Mouse (Mus musculus): Measurements from ENCODE around the gene Ruvbl2. TPM values are rescaled to one million over a fixed set of nuclear protein-coding genes. Genes with fewer than 3 reads are reported as not detected.

Ruvbl2 gene
- total RNA-seq, 2 experiments from 2014 or later = 34.3 to 40.6 TPM

DNA sequence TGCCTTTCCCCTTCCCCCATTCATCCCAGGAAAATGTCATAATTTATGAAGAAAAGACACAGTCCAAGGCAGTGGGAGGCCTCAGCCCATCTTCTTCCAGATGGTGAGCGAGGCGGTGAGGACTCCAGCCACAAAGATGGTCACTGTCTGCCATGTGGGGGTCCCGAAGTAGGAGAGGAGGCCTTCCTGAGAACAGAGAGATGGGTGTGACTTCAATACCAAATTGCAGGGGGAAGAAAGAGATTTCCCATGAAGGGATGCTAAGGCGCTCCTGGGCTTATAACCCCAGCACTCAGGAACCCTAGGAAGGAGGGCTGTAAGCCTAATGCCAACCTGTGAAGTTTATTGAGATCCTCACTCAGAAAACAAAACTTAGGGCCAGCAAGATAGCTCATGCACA is 23.9 kb upstream of the Ruvbl2 start:
- no peak for DNase-seq (ENCODE audit: extremely low spot score in 1 of 2, low spot score in 1 of 2)

- DNase-seq (ENCODE audit: extremely low spot score in 1 of 2, low spot score in 1 of 2) = no peak
Observed at GRCm38 (mm10) chr7:45461326-45461725, 23.4 kb upstream of the Ruvbl2 start.

DNA sequence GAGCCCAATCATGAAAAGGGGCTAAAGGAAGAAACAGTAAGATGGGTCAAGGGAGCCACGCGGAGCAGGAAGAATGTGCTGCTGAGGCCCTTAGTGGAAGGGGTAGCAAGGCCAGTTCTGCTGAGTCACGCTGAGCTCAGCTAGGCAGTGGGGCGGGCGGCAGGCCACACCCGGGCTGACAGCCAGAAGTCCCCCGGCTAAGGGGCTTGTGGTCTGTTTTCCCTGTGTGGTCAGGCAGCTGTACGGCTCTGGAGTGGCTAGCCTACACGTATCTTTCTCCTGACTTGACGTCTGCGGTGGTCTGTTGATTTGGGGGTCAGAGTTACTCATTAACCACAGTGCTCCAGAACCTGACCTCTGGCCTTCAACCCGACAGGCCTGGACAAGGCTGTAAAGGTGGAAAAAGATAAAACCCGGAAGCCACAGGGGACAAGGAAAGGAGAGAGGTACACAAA is 23.0 kb upstream of the Ruvbl2 start:
- DNase-seq (ENCODE audit: extremely low spot score in 1 of 2, low spot score in 1 of 2) = no peak

DNA sequence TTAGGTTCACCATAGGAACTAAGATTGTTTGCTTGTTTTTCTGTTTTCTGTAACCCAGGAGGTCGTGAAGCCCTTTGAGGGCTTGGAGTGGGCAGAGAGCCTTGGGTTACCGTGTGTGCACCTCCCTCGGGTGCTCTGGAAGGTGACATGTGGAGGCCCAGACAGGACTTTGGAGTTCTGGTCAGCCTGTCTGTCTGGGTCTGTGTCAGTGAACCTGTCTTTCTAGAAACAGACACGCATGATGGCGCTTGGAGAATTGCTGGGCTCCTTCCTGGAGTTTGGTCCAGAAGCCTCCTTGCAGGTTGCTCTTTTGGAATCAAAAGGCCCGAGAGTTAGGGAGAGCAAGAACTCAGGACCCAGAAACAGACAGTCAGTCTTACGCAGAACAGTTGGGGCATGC is 22.5 kb upstream of the Ruvbl2 start:
- peak in 1 of 2 experiments; percentile 18 for DNase-seq (ENCODE audit: extremely low spot score in 1 of 2, low spot score in 1 of 2)

DNA sequence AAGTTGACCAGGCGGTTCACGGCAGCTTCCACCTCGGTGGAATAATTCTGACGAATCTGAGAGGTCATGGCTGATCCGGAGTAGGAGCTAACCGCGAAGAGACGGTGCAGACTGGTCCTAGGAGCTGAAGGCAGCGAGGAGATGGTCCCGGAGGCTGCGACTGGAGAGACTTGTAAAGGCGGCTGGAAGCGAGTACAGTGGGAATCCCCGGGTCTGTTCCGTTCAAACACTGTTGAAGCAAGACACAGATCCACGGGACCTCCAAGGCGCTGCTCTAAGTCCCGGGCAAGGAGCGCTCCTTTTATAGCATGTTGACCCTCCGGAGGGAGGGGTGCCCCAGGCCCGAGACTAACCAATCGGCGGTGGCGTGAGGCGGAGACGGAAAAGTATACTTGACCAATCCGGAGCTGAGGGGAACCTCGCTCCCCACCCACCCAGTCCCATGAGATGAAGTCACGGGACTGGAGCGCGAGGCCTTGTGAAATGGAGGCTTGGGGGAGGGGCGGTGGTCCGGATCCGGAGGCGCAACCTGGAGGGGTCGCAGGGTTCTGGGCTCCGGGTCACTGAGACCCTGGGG is 21.8 kb upstream of the Ruvbl2 start, which contains the start of gene Ftl1:
Gene Ftl1 (minus strand): TSS at position 321 of the 577 bp plus-strand sequence.
- peak; percentile 81 for DNase-seq (ENCODE audit: extremely low spot score in 1 of 2, low spot score in 1 of 2)

DNA sequence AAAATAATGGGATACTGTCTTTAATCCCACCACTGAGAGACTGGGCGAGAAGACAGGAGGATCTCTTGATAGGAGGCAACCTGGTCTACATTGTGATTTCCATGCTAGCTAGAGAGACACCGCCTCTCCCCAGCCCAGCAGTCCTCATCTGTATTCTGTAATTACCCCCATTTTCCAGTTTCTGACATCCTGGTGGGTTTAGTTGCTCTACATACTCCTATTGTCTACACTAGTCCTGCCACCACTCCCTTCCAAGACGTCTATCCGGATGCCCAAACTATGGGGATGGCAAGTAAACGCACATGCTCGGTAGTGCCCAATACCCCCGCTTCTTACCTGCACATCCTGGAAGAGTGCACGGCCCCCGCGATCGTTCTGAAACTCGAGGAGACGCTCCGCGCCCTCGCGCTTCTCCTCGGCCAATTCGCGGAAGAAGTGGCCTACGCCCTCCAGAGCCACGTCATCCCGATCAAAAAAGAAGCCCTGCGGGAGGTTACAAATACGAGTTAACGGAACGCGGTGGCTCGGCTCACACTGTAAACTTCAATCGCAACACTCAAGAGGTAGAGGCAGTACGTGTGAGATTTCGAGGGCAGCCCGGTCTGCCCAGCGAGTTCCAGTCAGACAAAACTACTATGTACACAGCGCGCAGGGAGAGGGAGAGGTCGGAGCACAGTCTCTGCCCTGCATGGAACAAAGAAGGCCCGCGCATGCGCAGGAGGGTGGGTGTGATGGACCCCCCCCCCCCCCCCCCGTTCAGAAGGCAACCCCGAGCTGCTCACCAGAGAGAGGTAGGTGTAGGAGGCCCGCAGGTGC is 21.1 kb upstream of the Ruvbl2 start:
- peak; percentile 73 to 81 for DNase-seq (ENCODE audit: extremely low spot score in 1 of 2, low spot score in 1 of 2)

- DNase-seq (ENCODE audit: extremely low spot score in 1 of 2, low spot score in 1 of 2) = no peak
Observed at GRCm38 (mm10) chr7:45457204-45458060, 19.5 kb upstream of the Ruvbl2 start.

GRCm38 (mm10) chr7:45456721-45457203 is 18.9 kb upstream of the Ruvbl2 start:
- no peak for DNase-seq (ENCODE audit: extremely low spot score in 1 of 2, low spot score in 1 of 2)

GRCm38 (mm10) chr7:45455932-45456696 is 18.2 kb upstream of the Ruvbl2 start:
- DNase-seq (ENCODE audit: extremely low spot score in 1 of 2, low spot score in 1 of 2) = no peak

DNA sequence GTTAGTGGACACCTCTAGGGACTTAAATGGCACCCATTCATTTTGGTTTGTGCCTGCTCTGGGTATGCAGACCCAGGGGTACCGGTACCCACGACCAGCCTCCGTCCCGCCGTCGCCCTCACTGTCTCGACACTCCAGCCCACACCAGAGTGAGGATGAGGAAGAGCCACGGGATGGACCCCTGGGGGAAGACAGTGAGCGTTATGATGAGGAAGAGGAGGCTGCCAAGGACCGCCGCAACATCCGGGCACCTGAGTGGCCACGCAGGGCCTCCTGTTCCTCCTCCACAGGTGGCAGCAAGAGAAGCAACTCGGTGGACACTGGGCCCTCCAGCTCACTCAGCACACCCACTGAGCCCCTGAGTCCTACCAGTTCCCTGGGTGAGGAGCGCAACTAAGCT is 17.1 kb upstream of the Ruvbl2 start:
- DNase-seq (ENCODE audit: extremely low spot score in 1 of 2, low spot score in 1 of 2) = no peak

DNA sequence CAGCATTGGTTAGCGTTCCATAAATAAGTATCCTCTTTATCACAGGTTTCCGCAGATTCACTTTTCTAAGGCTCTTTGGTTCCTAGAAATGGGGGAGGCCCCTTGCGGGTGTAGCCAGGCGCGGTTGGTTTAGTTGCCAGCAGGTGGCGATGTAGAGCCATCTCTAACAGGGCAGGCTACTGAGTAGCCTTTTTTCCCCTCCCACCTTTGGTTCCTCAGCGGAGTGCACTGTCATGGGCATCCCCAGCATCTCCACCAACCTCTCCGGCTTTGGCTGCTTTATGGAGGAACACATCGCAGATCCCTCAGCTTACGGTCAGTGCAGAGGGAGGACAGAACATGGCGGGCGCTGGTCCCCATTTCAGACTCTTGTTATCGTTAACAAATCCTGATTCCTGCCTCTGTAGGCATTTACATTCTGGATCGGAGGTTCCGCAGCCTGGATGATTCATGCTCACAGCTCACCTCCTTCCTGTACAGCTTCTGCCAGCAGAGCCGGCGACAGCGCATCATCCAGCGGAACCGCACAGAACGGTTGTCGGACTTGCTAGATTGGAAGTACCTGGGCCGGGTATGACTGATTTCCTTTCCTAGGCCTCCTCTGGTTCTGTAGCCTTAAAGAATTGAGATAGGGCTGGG is 13.6 kb upstream of the Ruvbl2 start:
- DNase-seq (ENCODE audit: extremely low spot score in 1 of 2, low spot score in 1 of 2) = peak; percentile 77 to 94

GRCm38 (mm10) chr7:45449974-45450373 is 12.1 kb upstream of the Ruvbl2 start:
- DNase-seq (ENCODE audit: extremely low spot score in 1 of 2, low spot score in 1 of 2) = no peak

- DNase-seq (ENCODE audit: extremely low spot score in 1 of 2, low spot score in 1 of 2) = no peak
Observed at GRCm38 (mm10) chr7:45447325-45447990, 9.6 kb upstream of the Ruvbl2 start.

DNA sequence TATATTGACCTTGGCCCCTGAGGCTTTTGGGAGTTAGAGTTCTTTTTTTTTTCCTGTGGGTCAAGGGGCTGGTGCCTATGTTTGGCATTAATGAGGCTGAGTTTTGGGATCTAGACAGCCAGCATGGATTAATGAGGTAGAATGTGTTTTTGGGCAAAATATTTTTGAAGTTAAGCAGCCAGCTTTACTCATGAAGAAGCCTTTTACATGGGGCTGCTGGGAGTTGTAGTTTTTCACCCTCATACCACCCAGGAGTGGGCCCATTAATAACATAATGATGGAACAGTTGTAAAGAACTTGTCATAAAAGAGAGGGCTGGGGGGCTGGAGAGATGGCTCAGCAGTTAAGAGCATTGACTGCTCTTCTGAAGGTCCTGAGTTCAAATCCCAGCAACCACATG is 8.7 kb upstream of the Ruvbl2 start:
- no peak for DNase-seq (ENCODE audit: extremely low spot score in 1 of 2, low spot score in 1 of 2)

- DNase-seq (ENCODE audit: extremely low spot score in 1 of 2, low spot score in 1 of 2) = no peak
Observed at GRCm38 (mm10) chr7:45443526-45444420, 5.9 kb upstream of the Ruvbl2 start.

DNA sequence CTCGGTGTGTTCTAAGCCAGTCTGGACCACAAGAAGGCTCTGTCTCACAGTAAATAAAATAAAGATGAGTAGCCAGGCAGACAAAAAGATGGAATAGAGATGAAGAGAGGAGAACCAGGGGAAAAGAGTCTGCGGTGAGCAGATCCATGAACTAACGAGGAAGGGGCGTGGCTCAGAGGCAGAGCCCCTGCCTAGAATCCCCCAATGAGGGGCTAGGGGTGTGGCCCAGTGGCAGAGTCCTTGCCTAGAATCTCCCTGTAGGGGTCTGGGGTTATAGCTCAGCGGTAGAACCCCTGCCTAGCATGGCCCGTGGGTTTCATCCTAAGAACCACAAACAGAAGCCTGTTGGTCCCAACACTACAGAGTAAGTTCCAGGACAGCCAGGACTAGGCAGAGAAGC is 850 bp downstream of the Ruvbl2 start:
- no peak for DNase-seq (ENCODE audit: extremely low spot score in 1 of 2, low spot score in 1 of 2)

- DNase-seq (ENCODE audit: extremely low spot score in 1 of 2, low spot score in 1 of 2) = no peak
Observed at GRCm38 (mm10) chr7:45436444-45436843, 1.5 kb downstream of the Ruvbl2 start.

DNA sequence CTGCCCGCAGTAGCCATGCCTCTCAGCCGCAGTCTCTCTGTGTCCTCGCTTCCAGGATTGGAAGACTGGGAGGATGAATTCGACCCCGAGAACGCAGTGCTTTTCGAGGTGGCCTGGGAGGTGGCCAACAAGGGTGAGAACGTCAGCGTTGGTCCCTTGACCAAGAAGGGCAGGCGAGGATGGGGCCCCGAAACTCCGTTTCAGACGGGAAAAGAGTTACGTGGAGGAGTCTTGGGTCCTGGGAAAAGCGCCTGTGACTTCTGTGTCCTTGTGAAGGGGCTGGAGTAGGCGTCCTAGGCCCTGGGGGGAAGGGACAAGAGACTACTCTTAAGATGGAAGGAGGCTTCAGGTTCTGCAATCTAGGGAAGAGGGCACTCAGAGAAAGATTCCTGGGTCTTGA is 2.9 kb downstream of the Ruvbl2 start:
- no peak for DNase-seq (ENCODE audit: extremely low spot score in 1 of 2, low spot score in 1 of 2)

All from layer of hippocampus, postnatal 25 days (tissue).